26 mouse cellular contexts compared by ENCODE assay signal in genomic region chr8:116627854-116628479, GRCm38 (mm10).
A peak's percentile ranks its signal among the peaks of the same experiment; 100 is the strongest.
DNase-seq lines count a peak whose midpoint lies in the region; ATAC-seq and TF ChIP-seq lines count a peak whose summit lies in the region.
"Had no signal": no experiment of that assay in that cellular context is flagged by ENCODE, and none has a peak within 500 bp of the region (broad histone marks: within the 10 kb centered on the region; RNA-seq: fewer than 3 reads in every experiment).

No protein-coding gene starts in this region.

- peak; percentile 59 for TF ChIP-seq EP300 in CH12.LX (IDR thresholded peaks at IDR 0.05; ENCODE audit: low read length)

- dilution Hi-C loops in CH12.LX (cut with MboI; ENCODE audit: extremely low pct_ligation_motif_present, extremely low pct_unique_long_range_greater_than_20kb, low sequenced_read_pairs) = no loop called here

- H3K4me3 ChIP-seq in liver, embryonic 16.5 days (ENCODE audit: low read depth, low read length) = no peak overlapping the region
- H3K4me3 ChIP-seq in CH12.LX (replicated peaks in 1 of 3; ENCODE audit: low read depth in 2 of 3, low read length in 2 of 3, poor library complexity in 1 of 3) = no peak overlapping the region
- H3K4me3 ChIP-seq in heart, embryonic 11.5 days (ENCODE audit: low read depth, low read length) = no peak overlapping the region
- H3K4me3 ChIP-seq: embryonic facial prominence, embryonic 10.5 days; heart, adult 2 months; heart, embryonic 15.5 days; hindbrain, embryonic 15.5 days; layer of hippocampus, adult 2 months; limb, embryonic 15.5 days; lung, embryonic 15.5 days had no signal

- H3K9me3 ChIP-seq in liver, embryonic 16.5 days (replicated peaks; ENCODE audit: control insufficient read depth, low read length) = no peaks in the 10 kb centered on the region
- no peaks in the 10 kb centered on the region for H3K9me3 ChIP-seq in CH12.LX (replicated peaks; ENCODE audit: low read length)
- H3K9me3 ChIP-seq in heart, embryonic 11.5 days (replicated peaks; ENCODE audit: control insufficient read depth, low read length) = no peaks in the 10 kb centered on the region
- H3K9me3 ChIP-seq: embryonic facial prominence, embryonic 10.5 days; heart, embryonic 15.5 days; hindbrain, embryonic 15.5 days; limb, embryonic 15.5 days; lung, embryonic 15.5 days had no signal

- H3K79me2 ChIP-seq in CH12.LX (replicated peaks; ENCODE audit: control insufficient read depth, extremely low read depth, insufficient read depth, poor library complexity, severe bottlenecking) = no peaks in the 10 kb centered on the region

- no peak overlapping the region for H3K4me2 ChIP-seq in liver, embryonic 16.5 days (ENCODE audit: low read depth, low read length)
- H3K4me2 ChIP-seq in CH12.LX (ENCODE audit: insufficient read depth, low read depth, poor library complexity, severe bottlenecking) = no peak overlapping the region
- H3K4me2 ChIP-seq in heart, embryonic 11.5 days = no peak overlapping the region
- H3K4me2 ChIP-seq: heart, embryonic 15.5 days; hindbrain, embryonic 15.5 days; limb, embryonic 15.5 days; lung, embryonic 15.5 days had no signal

- H3K36me3 ChIP-seq in liver, embryonic 16.5 days (ENCODE audit: control insufficient read depth, insufficient read depth) = no peaks in the 10 kb centered on the region
- peaks cover 0 to 15% of the 10 kb centered on the region in 2 experiments for H3K36me3 ChIP-seq in CH12.LX (replicated peaks in 1 of 2; ENCODE audit: control insufficient read depth in 1 of 2, insufficient read depth in 1 of 2, low read length in 1 of 2)
- no peaks in the 10 kb centered on the region for H3K36me3 ChIP-seq in heart, embryonic 11.5 days (ENCODE audit: control insufficient read depth, insufficient read depth, low read length)
- H3K36me3 ChIP-seq: embryonic facial prominence, embryonic 10.5 days; heart, embryonic 15.5 days; hindbrain, embryonic 15.5 days; limb, embryonic 15.5 days; lung, embryonic 15.5 days had no signal

- ATAC-seq in liver, embryonic 16.5 days (ENCODE audit: low read depth) = peak; percentile 58; the same call in 1 of the 2 replicates
- peak; percentile 92 for ATAC-seq in neutrophil, adult 5-6 weeks (ENCODE audit: extremely low read depth, insufficient number of reproducible peaks, low FRiP score, poor library complexity, severe bottlenecking)
- ATAC-seq in heart, embryonic 11.5 days (replicated peaks; ENCODE audit: insufficient number of reproducible peaks, low FRiP score, low TSS enrichment) = no peak
- no peak for ATAC-seq in cerebellum, adult (ENCODE audit: insufficient number of reproducible peaks, low FRiP score, low TSS enrichment)
- ATAC-seq: intestine, postnatal 0 days had no signal

- TF ChIP-seq RAD21 in CH12.LX (IDR thresholded peaks at IDR 0.05; ENCODE audit: low read depth, low read length) = no peak

- H3K27ac ChIP-seq in liver, embryonic 16.5 days (ENCODE audit: low read length) = no peak overlapping the region
- H3K27ac ChIP-seq in CH12.LX (ENCODE audit: insufficient read depth, low read depth) = peak overlapping the region; percentile 28; the same call in 1 of the 2 replicates
- no peak overlapping the region for H3K27ac ChIP-seq in heart, embryonic 11.5 days (ENCODE audit: low read depth, low read length)
- H3K27ac ChIP-seq: embryonic facial prominence, embryonic 10.5 days; heart, adult 2 months; heart, embryonic 15.5 days; hindbrain, embryonic 15.5 days; layer of hippocampus, adult 2 months; limb, embryonic 15.5 days; lung, embryonic 15.5 days had no signal

- in situ Hi-C loops in CH12.LX (cut with MboI; ENCODE audit: low pct_ligation_motif_present, low pct_unique_long_range_greater_than_20kb, low sequenced_read_pairs) = no loop called here

- 35% methylated on average over 2 of the region's 2 CpGs for WGBS in liver, embryonic 16.5 days (ENCODE audit: insufficient replicate concordance)
- 90% methylated on average over 2 of the region's 2 CpGs for WGBS in heart, embryonic 11.5 days (ENCODE audit: insufficient replicate concordance)

- TF ChIP-seq POLR2A in CH12.LX (IDR thresholded peaks at IDR 0.05; ENCODE audit: low read depth, low read length) = no peak

- H3K9ac ChIP-seq in liver, embryonic 16.5 days (ENCODE audit: low read depth, low read length) = no peak overlapping the region
- H3K9ac ChIP-seq in CH12.LX (ENCODE audit: insufficient read depth, low read depth) = no peak overlapping the region
- H3K9ac ChIP-seq in heart, embryonic 11.5 days (ENCODE audit: low read depth, low read length) = no peak overlapping the region
- H3K9ac ChIP-seq: heart, embryonic 15.5 days; hindbrain, embryonic 15.5 days; limb, embryonic 15.5 days; lung, embryonic 15.5 days had no signal

- no peaks in the 10 kb centered on the region for H3K4me1 ChIP-seq in liver, embryonic 16.5 days (ENCODE audit: control insufficient read depth, low read depth, low read length)
- peaks cover 36 to 75% of the 10 kb centered on the region in 2 experiments for H3K4me1 ChIP-seq in CH12.LX (ENCODE audit: control insufficient read depth in 1 of 2, insufficient read depth in 2 of 2)
- H3K4me1 ChIP-seq in heart, embryonic 11.5 days (ENCODE audit: control insufficient read depth, insufficient read depth, low read length) = no peaks in the 10 kb centered on the region
- H3K4me1 ChIP-seq: embryonic facial prominence, embryonic 10.5 days; heart, embryonic 15.5 days; hindbrain, embryonic 15.5 days; limb, embryonic 15.5 days; lung, embryonic 15.5 days had no signal

- TF ChIP-seq CTCF in CH12.LX (conservative IDR thresholded peaks at IDR 0.05 in 1 of 2, IDR thresholded peaks at IDR 0.05 in 1 of 2; ENCODE audit: low read depth in 2 of 2, low read length in 2 of 2) = no peak

- no peaks in the 10 kb centered on the region for H3K27me3 ChIP-seq in liver, embryonic 16.5 days (ENCODE audit: control insufficient read depth, insufficient read depth, low read depth, low read length)
- no peaks in the 10 kb centered on the region for H3K27me3 ChIP-seq in CH12.LX (replicated peaks)
- 0 out of 2 replicates have a peak, but pooled peaks cover 2% of the 10 kb centered on the region for H3K27me3 ChIP-seq in heart, embryonic 11.5 days (ENCODE audit: control insufficient read depth, insufficient read depth, low read length)
- H3K27me3 ChIP-seq: heart, embryonic 15.5 days; hindbrain, embryonic 15.5 days; limb, embryonic 15.5 days; lung, embryonic 15.5 days had no signal

- DNase-seq in liver = no peak
- peak; percentile 61 for DNase-seq in CH12.LX (ENCODE audit: extremely low read depth)
- DNase-seq in induced T-regulatory cell, adult 2 months (ENCODE audit: low read depth) = peak; percentile 31
- no peak for DNase-seq in kidney, adult 18-20 months
- DNase-seq: adrenal gland, adult 8-10 months; cerebellum, adult 18-20 months; gastrocnemius, postnatal 10 days; heart, adult 2 months; heart, postnatal 4 days; kidney, postnatal 14 days; midbrain, embryonic 14.5 days; retina, postnatal 1 day; right cerebral cortex, postnatal 4 days; thymus, adult 18-20 months; thymus, postnatal 4 days had no signal

TF ChIP-seq in CH12.LX, 34 proteins besides CTCF, POLR2A, EP300 and RAD21:
- no peak for TF ChIP-seq RCOR1 (conservative IDR thresholded peaks at IDR 0.05; ENCODE audit: low read depth, low read length)
- peak; percentile 43; the same call in 1 of the 2 replicates for TF ChIP-seq IRF4 (IDR thresholded peaks at IDR 0.05; ENCODE audit: low read depth, low read length)
- TF ChIP-seq ETS1 (conservative IDR thresholded peaks at IDR 0.05; ENCODE audit: low read depth, low read length) = peak; percentile 48; the same call in 1 of the 2 replicates
- TF ChIP-seq UBTF (IDR thresholded peaks at IDR 0.05; ENCODE audit: low read depth, low read length) = no peak
- TF ChIP-seq MAX (IDR thresholded peaks at IDR 0.05; ENCODE audit: low read length) = 0 out of 2 replicates have a peak, but pooled peaks have one; percentile 14
- TF ChIP-seq BHLHE40 (IDR thresholded peaks at IDR 0.05; ENCODE audit: low read depth, low read length) = 0 out of 2 replicates have a peak, but pooled peaks have one; percentile 51
- no peak for TF ChIP-seq USF1 (IDR thresholded peaks at IDR 0.05; ENCODE audit: low read depth, low read length)

Comparison
In these comparisons a context has a peak if more than half of its experiments do, and no peak if none do; other contexts are left out.
1. ATAC-seq: peak in liver, embryonic 16.5 days (single experiment) and neutrophil, adult 5-6 weeks (single experiment); none in heart, embryonic 11.5 days (single experiment) and cerebellum, adult (single experiment).
2. DNase-seq: peak in CH12.LX (single experiment) and induced T-regulatory cell, adult 2 months (single experiment); none in liver (single experiment) and kidney, adult 18-20 months (single experiment).